Mouse (Mus musculus) right cerebral cortex, postnatal 36 days (tissue): ENCODE measurements at regions not wholly inside any gene's neighbourhood (a gene's known extent, or its start where the extent isn't known, plus 50 kb on each side); places are given as distances from the start of the nearest gene placed in this dataset.
A peak's percentile ranks its signal among the peaks of the same experiment; 100 is the strongest.

Experiments
- DNase-seq, 2 experiments: peaks; one replicate each; pipeline ENCODE4 v3.0.0; 2022; ENCODE audit warnings: low spot score in 2 of 2, mixed read lengths in 1 of 2

- DNase-seq = no peak
These were observed 67.3 kb downstream of the C1d start for GRCm38 (mm10) chr11:17324651-17325050.

- DNase-seq = no peak
These were observed 68.6 kb downstream of the C1d start for GRCm38 (mm10) chr11:17325731-17326646.

DNA sequence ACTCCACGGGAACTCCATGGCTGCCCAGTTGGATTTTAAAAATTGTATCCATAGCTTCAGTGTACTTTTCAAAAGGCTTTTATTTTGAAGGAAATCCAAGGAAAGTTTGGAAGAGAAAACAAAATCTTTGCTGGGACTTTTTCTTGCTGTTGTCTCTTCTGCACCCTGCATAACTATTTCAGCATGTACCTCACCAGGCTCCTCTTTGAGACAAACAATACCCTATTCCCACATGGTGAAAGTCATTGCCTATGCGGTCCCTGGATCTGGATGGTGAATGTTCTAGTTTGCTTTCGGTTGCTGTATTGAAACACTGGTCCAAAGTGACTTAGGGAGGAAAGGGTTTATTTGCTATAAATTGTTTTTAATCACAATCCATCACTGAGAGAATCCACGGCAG lies 69.3 kb downstream of the C1d start:
- DNase-seq = no peak

DNA sequence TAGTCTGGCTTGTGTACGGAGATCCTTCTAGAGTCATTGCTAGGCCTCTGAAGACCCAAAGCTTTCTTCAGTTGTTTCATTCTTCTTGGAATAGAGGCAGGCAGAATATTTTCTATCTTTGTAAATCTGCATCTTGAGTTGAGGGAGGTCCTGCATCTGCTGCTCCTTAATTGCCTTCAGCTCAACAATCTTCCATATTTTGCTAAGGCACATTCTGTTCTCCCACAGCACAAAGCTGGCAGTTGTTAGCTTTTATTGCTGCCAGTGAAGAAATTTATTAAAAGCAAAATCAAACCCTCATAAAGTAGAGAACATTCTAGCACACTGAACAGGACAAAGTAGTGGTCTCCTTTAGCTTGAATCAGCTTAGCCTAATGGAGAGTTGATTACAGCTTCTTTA lies 94.1 kb downstream of the C1d start:
- DNase-seq = no peak

GRCm38 (mm10) chr11:17352148-17353130 lies 95.1 kb downstream of the C1d start:
- no peak for DNase-seq

DNA sequence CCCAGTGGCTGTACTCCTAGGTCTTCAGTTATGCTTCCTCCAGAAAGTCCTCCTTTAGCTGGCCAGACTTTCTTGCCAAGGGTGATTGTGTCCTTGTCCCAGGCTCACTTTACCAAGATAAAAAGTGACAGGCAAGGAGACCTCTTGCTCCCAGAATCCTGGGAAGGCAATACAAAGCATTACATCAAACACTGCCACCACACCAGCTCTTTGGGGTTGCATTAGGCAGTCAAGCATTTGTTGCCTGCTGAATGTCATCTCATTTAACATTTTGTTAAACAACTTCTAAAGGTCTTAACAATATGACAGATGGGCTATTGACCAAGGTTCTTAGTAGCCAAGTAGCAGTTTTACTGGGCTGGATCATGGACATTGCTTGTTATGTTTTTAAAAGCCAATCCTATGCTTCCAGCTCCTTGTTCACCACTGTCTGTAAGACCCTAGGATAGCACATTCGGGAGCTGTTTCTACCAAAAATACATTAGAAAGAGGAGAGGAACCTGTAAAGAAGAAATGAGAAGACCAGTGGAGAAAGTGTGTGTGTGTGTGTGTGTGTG lies 102.4 kb downstream of the C1d start:
- DNase-seq = no peak

GRCm38 (mm10) chr11:17377859-17378258 lies 120.5 kb downstream of the C1d start:
- DNase-seq = no peak

GRCm38 (mm10) chr11:17386756-17387155 lies 129.4 kb downstream of the C1d start:
- peak; percentile 14 to 23 for DNase-seq

- no peak for DNase-seq
These were observed 136.5 kb downstream of the C1d start for GRCm38 (mm10) chr11:17393832-17394231.

DNA sequence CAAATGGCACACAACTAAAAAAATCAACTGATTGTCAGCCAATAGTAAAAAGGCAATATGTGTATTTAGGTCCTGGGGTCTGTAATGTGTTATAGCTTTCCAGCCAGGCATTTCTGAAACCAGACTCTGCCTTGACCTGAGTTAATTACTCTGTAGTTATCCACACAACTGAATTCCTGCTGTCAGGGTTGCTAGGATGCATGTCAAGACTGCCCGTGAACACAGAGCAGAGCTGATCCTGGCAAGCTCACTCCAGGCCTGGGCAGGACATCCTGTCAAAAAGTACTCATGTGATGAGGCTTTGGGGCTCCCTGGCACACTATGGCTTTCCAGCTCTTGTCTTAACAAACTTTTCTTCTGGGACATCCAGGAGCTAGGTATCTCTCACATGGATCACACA lies 157.2 kb downstream of the C1d start:
- no peak for DNase-seq

DNA sequence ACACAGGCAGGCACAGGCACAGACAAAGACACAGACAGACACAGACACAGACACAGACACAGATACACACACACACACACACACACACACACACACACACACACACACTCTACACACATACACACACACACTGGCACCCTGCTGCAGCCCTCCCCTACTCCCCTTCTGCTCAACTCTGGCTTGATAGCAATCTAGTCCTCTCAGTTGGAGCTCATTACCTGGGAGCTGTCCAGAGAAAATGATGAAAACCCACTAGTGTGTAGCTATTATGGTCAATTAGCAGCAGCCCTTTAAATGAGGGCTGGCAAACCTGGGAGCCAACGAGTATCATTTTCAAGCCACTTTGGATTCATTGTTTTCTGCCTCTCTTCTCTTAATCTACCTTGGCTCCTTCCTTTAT lies 157.8 kb downstream of the C1d start:
- DNase-seq = no peak

DNA sequence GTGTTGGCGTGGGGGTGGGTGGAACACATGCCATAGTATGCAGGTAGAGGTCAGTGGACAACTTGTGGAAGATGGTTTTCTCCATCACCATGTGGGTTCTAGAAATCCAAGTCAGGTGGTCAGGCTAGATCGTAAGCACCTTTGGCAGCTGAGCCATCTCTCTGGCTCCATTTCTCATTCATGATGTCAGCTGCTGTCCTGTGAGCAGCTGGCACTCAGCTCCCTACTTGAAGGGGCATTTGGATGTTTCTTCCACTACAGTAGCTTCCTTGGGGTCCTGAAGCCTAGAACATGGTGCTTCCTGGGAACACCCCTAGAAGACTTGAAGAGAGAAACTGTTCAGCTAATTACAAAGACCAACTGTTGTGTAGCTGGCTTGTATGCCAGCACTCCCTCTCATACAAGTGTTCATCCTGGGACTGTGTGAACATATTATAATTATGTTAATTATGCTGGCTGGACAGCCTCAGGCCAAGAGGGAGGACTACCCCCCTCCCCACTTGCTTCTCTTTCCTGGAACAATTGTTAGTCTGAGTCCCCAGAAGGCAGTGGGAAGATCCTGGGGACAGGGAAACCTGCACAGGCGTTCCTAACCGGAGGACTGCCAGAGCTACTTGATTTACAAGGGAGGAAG lies 160.4 kb downstream of the C1d start:
- DNase-seq = no peak

DNA sequence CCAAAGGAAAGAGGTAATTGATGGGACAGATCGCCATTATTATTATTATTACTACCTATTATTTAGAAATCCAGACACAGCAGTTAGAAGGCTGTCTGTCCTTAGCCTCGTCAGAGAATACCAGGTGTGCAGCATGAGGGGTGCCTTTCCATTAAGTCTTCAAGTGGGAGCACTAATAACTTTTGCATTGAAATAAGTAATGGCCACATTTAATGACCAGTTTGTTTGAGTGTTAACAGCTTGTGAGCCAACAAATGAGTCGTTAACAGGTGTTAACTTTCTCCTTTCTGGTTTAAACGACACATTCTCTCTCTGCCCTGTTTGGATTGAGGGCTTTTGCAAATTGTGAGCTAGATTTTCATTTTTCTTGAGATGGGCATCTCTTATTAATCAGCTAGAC lies 184.8 kb downstream of the C1d start:
- no peak for DNase-seq

- no peak for DNase-seq
These were observed 191.9 kb downstream of the C1d start for GRCm38 (mm10) chr11:17449289-17449688.

- DNase-seq = no peak
These were observed 193.1 kb downstream of the C1d start for GRCm38 (mm10) chr11:17450360-17451045.

DNA sequence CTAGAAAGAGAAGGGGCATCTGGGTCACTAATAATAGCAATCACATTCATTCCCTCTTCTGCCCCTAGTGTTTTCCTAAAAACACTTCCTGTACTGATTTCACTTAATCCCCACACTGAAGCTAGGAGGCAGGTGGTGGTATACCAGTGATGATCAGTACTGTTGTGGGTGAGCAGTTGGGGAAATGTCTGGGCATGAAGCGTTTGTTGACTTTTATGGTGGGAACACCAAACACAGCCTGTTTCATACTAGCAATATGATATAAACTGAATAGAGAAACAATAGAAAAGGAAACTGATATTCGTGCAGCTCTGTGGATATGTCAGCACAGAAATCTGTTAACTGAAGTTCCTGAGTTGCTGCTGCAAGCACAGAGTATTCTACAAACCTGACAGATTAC lies 194.1 kb downstream of the C1d start:
- DNase-seq = no peak

DNA sequence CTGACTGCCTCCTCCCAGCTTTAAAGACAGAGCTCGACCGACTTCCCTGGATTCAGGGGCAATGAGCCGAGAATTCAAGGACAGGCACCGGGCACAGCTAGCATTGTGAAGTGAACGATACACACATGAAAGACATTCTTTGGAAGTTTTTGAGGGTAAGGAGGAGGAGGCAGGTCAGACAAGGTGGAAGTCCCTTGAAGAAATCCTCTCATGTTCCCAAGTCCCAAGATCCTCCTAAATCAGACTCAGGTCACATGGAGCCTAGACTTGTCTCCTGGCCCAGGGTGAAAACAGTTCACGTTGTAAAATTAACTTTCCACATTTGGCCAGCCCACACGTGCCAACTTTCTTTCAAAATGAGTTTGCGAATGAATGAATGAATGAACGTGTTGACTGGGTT lies 196.2 kb downstream of the C1d start:
- DNase-seq = no peak

GRCm38 (mm10) chr11:17458946-17459345 lies 201.6 kb downstream of the C1d start:
- DNase-seq = no peak

- DNase-seq = no peak
These were observed 202.9 kb downstream of the C1d start for GRCm38 (mm10) chr11:17460024-17460919.

- no peak for DNase-seq
These were observed 203.5 kb downstream of the C1d start for GRCm38 (mm10) chr11:17460920-17461279.
